Mouse (Mus musculus) forebrain, postnatal 0 days (tissue): Measurements from ENCODE around the gene Pxdc1. TPM values are rescaled to one million over a fixed set of nuclear protein-coding genes. Genes with fewer than 3 reads are reported as not detected.

Experiments
- ATAC-seq: fragments of 200-750 bp; cut with Nextera tagmentation; 2 replicates; pipeline ENCODE4 v1.8.0; 2017; ENCODE audit warnings: mild to moderate bottlenecking, moderate library complexity
- DNase-seq: peaks from one replicate; pipeline ENCODE4 v3.0.0-alpha.2; 2015
- H3K27ac ChIP-seq: fragments of 300-500 bp; sonication (generic); 2 replicates; pipeline ENCODE4 v1.5.1; 2014; ENCODE audit warnings: low read depth, mild to moderate bottlenecking, antibody characterized with exemption, low read length, moderate library complexity, mixed read lengths
- H3K27me3 ChIP-seq: fragments of 300-500 bp; sonication (generic); 2 replicates; pipeline ENCODE4 v1.6.1; 2014; ENCODE audit warnings: mild to moderate bottlenecking, low read length, mixed read lengths; ENCODE audit not compliant: insufficient read depth
- H3K36me3 ChIP-seq: fragments of 300-500 bp; sonication (generic); 2 replicates; pipeline ENCODE4 v1.6.1; 2014; ENCODE audit warnings: mild to moderate bottlenecking, moderate library complexity; ENCODE audit not compliant: insufficient read depth
- H3K4me1 ChIP-seq: fragments of 300-500 bp; sonication (generic); 2 replicates; pipeline ENCODE4 v1.6.1; 2014; ENCODE audit warnings: antibody characterized with exemption; ENCODE audit not compliant: insufficient read depth
- H3K4me2 ChIP-seq: fragments of 300-500 bp; sonication (generic); 2 replicates; pipeline ENCODE4 v1.6.1; 2014; ENCODE audit warnings: low read depth, mild to moderate bottlenecking, moderate library complexity
- H3K4me3 ChIP-seq: fragments of 300-500 bp; sonication (generic); 2 replicates; pipeline ENCODE4 v1.5.1; 2014; ENCODE audit warnings: low read depth, low read length, mixed read lengths
- H3K9ac ChIP-seq: fragments of 300-500 bp; sonication (generic); 2 replicates; pipeline ENCODE4 v1.6.1; 2014; ENCODE audit warnings: mild to moderate bottlenecking
- H3K9me3 ChIP-seq: fragments of 300-500 bp; sonication (generic); 2 replicates; pipeline ENCODE4 v1.6.1; 2016; ENCODE audit warnings: low read length
- CTCF ChIP-seq: sonication (generic); IDR thresholded peaks from 2 replicates; pipeline ENCODE4 v1.5.1; 2016; ENCODE audit warnings: antibody characterized with exemption, control low read depth, low read depth
- WGBS: fragments of 180-500 bp; shearing (Covaris S2); extraction: QIAGEN DNeasy Blood & Tissue Kit; methylation state at CpG from one replicate; pipeline ENCODE4 v1.1.7; 2014; 5-methylcytosine and 5-hydroxymethylcytosine counted together
- polyA plus RNA-seq: library from polyadenylated mRNA; unstranded; fragments of >200 nt; fragmentation: Nextera tagmentation; extraction: Ambion mirVana; gene quantifications from 2 replicates; pipeline ENCODE4 v1.2.1, GENCODE M21; 2015
- total RNA-seq: library from RNA; depleted of rRNA; stranded (reverse); fragments of >200 nt; gene quantifications from 2 replicates; pipeline ENCODE4 v1.2.3, GENCODE M21; 2014

Pxdc1 gene
- total and polyA plus RNA-seq, 2 experiments from 2014 or later: 6.3 to 10.6 TPM

- WGBS: 88% methylated on average over 8 of the region's 8 CpGs
- TF ChIP-seq CTCF: no peak
- no peaks in the 10 kb centered on the region for H3K36me3 ChIP-seq
- ATAC-seq (no peak), DNase-seq (no peak)
- peaks cover 5% of the 10 kb centered on the region; the same call in 1 of the 2 replicates for H3K4me1 ChIP-seq
- H3K27me3 ChIP-seq: no peaks in the 10 kb centered on the region
- H3K9me3 ChIP-seq: no peaks in the 10 kb centered on the region
- no peak overlapping the region for H3K9ac ChIP-seq
- no peak overlapping the region for H3K4me3 ChIP-seq
- H3K4me2 ChIP-seq: no peak overlapping the region
- H3K27ac ChIP-seq: no peak overlapping the region
Measured at GRCm38 (mm10) chr13:34667197-34667596, 13.9 kb upstream of the Pxdc1 start.

DNA sequence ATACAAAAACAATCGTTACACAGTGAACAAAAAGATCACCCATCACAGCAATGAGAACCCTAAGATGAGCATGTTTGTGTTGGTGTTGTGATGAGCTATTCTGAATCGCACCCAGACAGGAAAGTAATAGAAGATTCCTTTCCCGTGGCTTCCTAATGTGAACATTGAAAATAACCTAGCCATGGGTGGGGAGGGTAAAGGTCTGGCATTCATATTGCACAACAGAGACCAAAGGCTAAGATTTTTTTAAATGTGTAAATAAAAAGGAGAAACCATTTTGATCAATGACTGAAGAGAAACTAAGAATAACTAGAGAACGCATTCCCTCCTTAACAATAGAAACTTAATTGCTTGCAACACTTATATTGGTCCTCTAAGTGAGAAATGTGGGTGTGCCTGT, 11.8 kb upstream of the Pxdc1 start:
- Histone ChIP-seq H3K4me1 (peaks cover 4% of the 10 kb centered on the region; the same call in 1 of the 2 replicates), H3K27ac (no peak overlapping the region), H3K4me3 (no peak overlapping the region), H3K4me2 (no peak overlapping the region), H3K36me3 (no peaks in the 10 kb centered on the region), H3K9me3 (no peaks in the 10 kb centered on the region), H3K9ac (no peak overlapping the region), H3K27me3 (no peaks in the 10 kb centered on the region)
- DNase-seq: no peak
- WGBS: 69% methylated on average over 4 of the region's 4 CpGs
- ATAC-seq: no peak
- no peak for TF ChIP-seq CTCF

- Histone ChIP-seq H3K9me3 (no peaks in the 10 kb centered on the region), H3K36me3 (no peaks in the 10 kb centered on the region), H3K4me1 (no peaks in the 10 kb centered on the region), H3K4me3 (no peak overlapping the region), H3K4me2 (no peak overlapping the region), H3K27me3 (no peaks in the 10 kb centered on the region), H3K9ac (no peak overlapping the region), H3K27ac (no peak overlapping the region)
- ATAC-seq (no peak), DNase-seq (no peak)
- WGBS: 83% methylated on average over 6 of the region's 6 CpGs
- TF ChIP-seq CTCF: no peak
Measured at GRCm38 (mm10) chr13:34663762-34664161, 10.5 kb upstream of the Pxdc1 start.

DNA sequence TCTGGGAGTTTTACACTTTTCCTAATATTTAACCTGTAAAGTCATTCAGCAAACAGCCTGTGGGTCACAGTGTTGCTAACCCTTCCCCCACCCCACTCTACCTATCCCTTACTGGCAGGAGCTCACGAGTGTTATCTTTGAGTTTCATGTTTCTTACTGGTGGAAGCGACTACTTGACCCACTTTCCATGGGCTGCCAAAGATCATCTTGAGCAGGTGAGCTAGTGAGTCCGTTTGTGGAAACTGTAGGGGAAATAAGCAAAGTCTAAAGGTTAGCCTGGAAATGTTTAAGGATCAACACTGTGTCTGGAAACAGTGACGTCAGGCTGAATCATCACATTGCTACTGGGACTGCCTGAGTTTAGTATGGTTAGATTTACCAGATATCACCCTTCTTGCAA, 6.2 kb upstream of the Pxdc1 start:
- Histone ChIP-seq H3K4me3 (no peak overlapping the region), H3K27me3 (no peaks in the 10 kb centered on the region), H3K36me3 (no peaks in the 10 kb centered on the region), H3K27ac (no peak overlapping the region), H3K4me2 (no peak overlapping the region), H3K9me3 (no peaks in the 10 kb centered on the region), H3K4me1 (no peaks in the 10 kb centered on the region), H3K9ac (no peak overlapping the region)
- ATAC-seq (no peak), DNase-seq (no peak)
- TF ChIP-seq CTCF: no peak
- 83% methylated on average over 4 of the region's 4 CpGs for WGBS

DNA sequence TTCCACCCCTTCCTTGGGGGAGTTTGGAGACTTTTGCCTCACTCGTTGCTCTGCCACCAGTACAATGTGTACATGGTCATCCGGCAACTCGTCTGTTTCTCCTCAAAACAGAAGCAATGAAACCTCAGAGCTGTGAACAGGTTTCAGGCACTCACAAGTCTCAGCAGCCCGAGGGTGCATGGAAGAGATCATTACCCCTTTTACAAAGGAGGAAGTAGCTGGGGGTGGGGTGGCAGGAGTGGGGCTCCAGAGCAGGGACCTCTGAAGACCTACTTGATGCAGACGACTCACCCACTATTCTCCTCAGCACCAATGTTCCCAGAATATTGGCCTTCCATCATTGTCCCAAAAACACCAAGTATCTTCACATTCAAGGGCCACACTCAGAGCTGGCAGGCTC, 3.1 kb upstream of the Pxdc1 start:
- H3K27ac ChIP-seq: no peak overlapping the region
- no peak for TF ChIP-seq CTCF
- ATAC-seq: no peak
- no peaks in the 10 kb centered on the region for H3K9me3 ChIP-seq
- peaks cover 11% of the 10 kb centered on the region; the same call in 1 of the 2 replicates for H3K4me1 ChIP-seq
- no peak overlapping the region for H3K9ac ChIP-seq
- DNase-seq: no peak
- no peak overlapping the region for H3K4me3 ChIP-seq
- 86% methylated on average over 5 of the region's 5 CpGs for WGBS
- no peaks in the 10 kb centered on the region for H3K36me3 ChIP-seq
- H3K4me2 ChIP-seq: no peak overlapping the region
- peaks cover 14% of the 10 kb centered on the region; the same call in 1 of the 2 replicates for H3K27me3 ChIP-seq

DNA sequence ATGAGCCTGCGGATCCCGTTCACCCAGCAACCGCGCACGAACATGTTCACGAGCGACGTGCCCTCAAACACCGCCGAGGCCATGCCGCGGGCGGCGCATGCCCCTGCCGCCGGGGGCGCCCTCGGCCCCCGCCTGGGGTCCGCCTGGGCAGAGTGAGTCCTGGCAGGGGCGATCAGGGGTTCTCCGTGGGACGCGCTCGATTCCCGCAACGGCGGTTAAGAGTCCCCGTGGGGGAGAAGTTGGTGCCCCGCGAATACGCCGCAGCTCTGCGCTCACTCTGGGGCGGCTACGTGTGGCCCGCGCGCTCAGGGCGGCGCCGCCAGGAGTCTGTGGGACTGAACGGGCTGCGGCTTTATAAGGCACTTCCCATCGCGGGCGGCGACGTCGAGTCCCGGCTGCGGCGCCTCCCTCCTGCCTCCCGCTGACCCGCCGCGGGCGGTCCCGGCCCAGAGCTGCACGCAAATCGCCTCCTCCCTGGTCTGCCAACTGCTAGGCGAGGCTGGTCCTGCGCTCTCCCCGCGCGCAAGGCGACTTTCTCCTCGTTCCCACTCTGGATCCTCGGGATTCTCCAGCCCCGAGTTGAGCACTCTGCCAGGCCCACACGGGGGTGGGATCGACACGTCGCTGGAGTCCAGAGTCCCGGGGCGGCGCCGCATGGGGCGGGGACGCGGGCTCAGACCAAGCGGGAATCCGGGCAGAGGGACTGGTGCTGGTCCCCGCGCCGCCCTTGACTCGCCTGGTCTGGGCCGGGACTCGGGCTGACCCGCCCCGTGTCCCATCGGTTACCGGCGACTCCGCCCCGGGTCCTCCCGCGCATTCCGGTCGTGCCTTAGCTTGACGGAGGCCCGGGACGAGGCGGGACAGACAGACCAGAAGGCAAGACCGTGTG, 689 bp downstream of the Pxdc1 start:
- peaks cover 18% of the 10 kb centered on the region; the same call in 1 of the 2 replicates for H3K27me3 ChIP-seq
- peaks cover 15% of the 10 kb centered on the region; the same call in 1 of the 2 replicates for H3K4me1 ChIP-seq
- peak; percentile 76 for ATAC-seq
- peak; percentile 66 for DNase-seq
- no peaks in the 10 kb centered on the region for H3K36me3 ChIP-seq
- under 1% methylated on average over 105 of the region's 105 CpGs for WGBS
- H3K27ac ChIP-seq: peak overlapping the region; percentile 21; the same call in 1 of the 2 replicates
- H3K4me2 ChIP-seq: peak overlapping the region; percentile 97
- H3K4me3 ChIP-seq: peak overlapping the region; percentile 52
- H3K9me3 ChIP-seq: no peaks in the 10 kb centered on the region
- TF ChIP-seq CTCF: peak; percentile 59
- H3K9ac ChIP-seq: peak overlapping the region; percentile 57

- H3K27me3 ChIP-seq: peaks cover 18% of the 10 kb centered on the region; the same call in 1 of the 2 replicates
- H3K9me3 ChIP-seq: no peaks in the 10 kb centered on the region
- WGBS: 4% methylated on average over 35 of the region's 35 CpGs
- peaks cover 15% of the 10 kb centered on the region; the same call in 1 of the 2 replicates for H3K4me1 ChIP-seq
- TF ChIP-seq CTCF: no peak
- peak; percentile 45; the same call in 1 of the 2 replicates for ATAC-seq
- H3K9ac ChIP-seq: peak overlapping the region; percentile 57
- peak overlapping the region; percentile 21; the same call in 1 of the 2 replicates for H3K27ac ChIP-seq
- peak overlapping the region; percentile 97 for H3K4me2 ChIP-seq
- H3K4me3 ChIP-seq: peak overlapping the region; percentile 52
- no peaks in the 10 kb centered on the region for H3K36me3 ChIP-seq
- no peak for DNase-seq
Measured at GRCm38 (mm10) chr13:34652016-34652352, 1.3 kb downstream of the Pxdc1 start.
